Comparison of ENCODE assay signal across 8 mouse cellular contexts in the genomic region with DNA sequence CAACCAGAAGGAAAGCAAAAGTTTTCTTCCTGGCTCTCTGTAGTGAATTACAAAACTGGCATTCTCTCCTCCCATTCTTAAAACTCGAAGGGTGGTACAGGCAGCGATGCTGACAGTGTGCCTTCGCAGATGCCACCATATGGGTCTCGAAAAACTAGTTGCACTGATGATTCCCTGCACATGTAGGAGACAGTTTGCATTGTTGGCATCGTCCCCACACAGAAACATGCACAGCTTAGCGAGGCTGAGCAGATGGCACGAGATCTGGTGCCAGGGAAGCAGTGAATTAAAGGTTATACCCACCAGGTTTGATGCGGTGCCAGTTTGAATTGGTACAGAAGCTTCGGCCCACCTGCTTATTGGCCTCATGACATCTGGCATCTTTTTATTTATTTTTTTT.
DNase-seq lines count a peak whose midpoint lies in the region; ATAC-seq lines count a peak whose summit lies in the region.
"Had no signal": no experiment of that assay in that cellular context is flagged by ENCODE, and none has a peak within 500 bp of the region (broad histone marks: within the 10 kb centered on the region; RNA-seq: fewer than 3 reads in every experiment).

No protein-coding gene starts in this region.

- WGBS in embryonic facial prominence, embryonic 14.5 days, result 64% methylated on average over 9 of the region's 9 CpGs
- WGBS in heart, embryonic 10.5 days, result 87% methylated on average over 9 of the region's 9 CpGs

- H3K4me2 ChIP-seq in embryonic facial prominence, embryonic 14.5 days (ENCODE audit: low read depth, low read length), result no peak overlapping the region
- H3K4me2 ChIP-seq: liver, embryonic 11.5 days had no signal

- H3K27me3 ChIP-seq in embryonic facial prominence, embryonic 14.5 days (replicated peaks; ENCODE audit: control insufficient read depth, insufficient read depth, low read length), result no peaks in the 10 kb centered on the region
- H3K27me3 ChIP-seq in heart, embryonic 10.5 days (ENCODE audit: insufficient read depth, poor library complexity, severe bottlenecking), result no peaks in the 10 kb centered on the region

- no peak overlapping the region for H3K27ac ChIP-seq in embryonic facial prominence, embryonic 14.5 days (replicated peaks; ENCODE audit: low read depth, low read length)
- H3K27ac ChIP-seq in heart, embryonic 10.5 days, result no peak overlapping the region

- H3K4me3 ChIP-seq in embryonic facial prominence, embryonic 14.5 days (ENCODE audit: low read depth, low read length), result no peak overlapping the region
- no peak overlapping the region for H3K4me3 ChIP-seq in heart, embryonic 10.5 days

- no peaks in the 10 kb centered on the region for H3K4me1 ChIP-seq in embryonic facial prominence, embryonic 14.5 days (ENCODE audit: control insufficient read depth, insufficient read depth, low read length)
- H3K4me1 ChIP-seq in heart, embryonic 10.5 days, result no peaks in the 10 kb centered on the region

- H3K9me3 ChIP-seq in embryonic facial prominence, embryonic 14.5 days (ENCODE audit: control insufficient read depth, low read length), result no peaks in the 10 kb centered on the region
- no peaks in the 10 kb centered on the region for H3K9me3 ChIP-seq in heart, embryonic 10.5 days

- no peaks in the 10 kb centered on the region for H3K36me3 ChIP-seq in embryonic facial prominence, embryonic 14.5 days (ENCODE audit: control insufficient read depth, insufficient read depth, low read length)
- H3K36me3 ChIP-seq in heart, embryonic 10.5 days, result no peaks in the 10 kb centered on the region

- ATAC-seq in embryonic facial prominence, embryonic 14.5 days (ENCODE audit: low read depth), result 0 out of 2 replicates have a peak, but pooled peaks have one; percentile 26

- no peak overlapping the region for H3K9ac ChIP-seq in embryonic facial prominence, embryonic 14.5 days (ENCODE audit: low read depth, low read length)

- peak; percentile 99 for DNase-seq in cerebellum, adult 11-12 months
- DNase-seq in embryonic facial prominence, embryonic 14.5 days (ENCODE audit: low spot score), result peak; percentile 75
- peak; percentile 95 to 98 for DNase-seq in layer of hippocampus, postnatal 14 days (ENCODE audit: low spot score in 2 of 2)
- peak; percentile 6 for DNase-seq in retina, adult 2 months (ENCODE audit: low read depth, low spot score)
- DNase-seq in urinary bladder, adult 2 months (ENCODE audit: low spot score), result no peak
- DNase-seq in ovary, postnatal 14 days (ENCODE audit: low spot score), result no peak
- no peak for DNase-seq in heart, embryonic 10.5 days (ENCODE audit: low spot score)

Comparison
In these comparisons a context has a peak if more than half of its experiments do, and no peak if none do; other contexts are left out.
1. DNase-seq: peak in cerebellum, adult 11-12 months (single experiment), embryonic facial prominence, embryonic 14.5 days (single experiment), layer of hippocampus, postnatal 14 days (2 of 2) and retina, adult 2 months (single experiment); none in urinary bladder, adult 2 months (single experiment), ovary, postnatal 14 days (single experiment) and heart, embryonic 10.5 days (single experiment).